ENCODE assay signal across 27 mouse cellular contexts in the genomic region with DNA sequence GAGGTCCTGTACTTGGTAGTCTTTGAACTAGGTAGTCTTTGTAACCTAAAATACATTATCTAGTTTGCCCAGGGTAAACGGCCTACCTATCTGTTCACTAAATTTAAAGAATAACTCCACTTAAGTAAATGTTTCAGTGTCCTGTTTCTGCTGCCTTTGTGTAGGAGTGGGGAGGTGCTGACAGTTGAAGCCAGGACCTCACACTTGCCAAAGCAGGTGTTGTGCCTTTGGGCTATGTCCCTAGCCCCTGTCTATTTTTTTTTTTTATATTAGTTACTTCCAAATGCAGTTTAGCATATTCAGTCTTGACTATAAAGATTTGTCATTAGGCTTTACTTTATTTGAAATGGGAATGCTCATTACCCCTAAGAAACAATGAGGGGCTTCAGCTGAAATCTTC.
"Had no signal": no experiment of that assay in that cellular context is flagged by ENCODE, and none has a peak within 500 bp of the region (broad histone marks: within the 10 kb centered on the region; RNA-seq: fewer than 3 reads in every experiment).

No protein-coding gene starts in this region.

- H3K27me3 ChIP-seq: limb, embryonic 12.5 days; limb, embryonic 13.5 days; limb, embryonic 15.5 days; liver, embryonic 12.5 days; liver, embryonic 13.5 days; liver, embryonic 15.5 days; lung, embryonic 15.5 days; megakaryocyte, embryonic 14.5 days; midbrain, embryonic 12.5 days; midbrain, embryonic 13.5 days; midbrain, embryonic 15.5 days; neural tube, embryonic 12.5 days had no signal

- H3K4me2 ChIP-seq: limb, embryonic 12.5 days; limb, embryonic 13.5 days; limb, embryonic 15.5 days; liver, embryonic 11.5 days; liver, embryonic 12.5 days; liver, embryonic 13.5 days; liver, embryonic 15.5 days; lung, embryonic 14.5 days; lung, embryonic 15.5 days; midbrain, embryonic 11.5 days; midbrain, embryonic 12.5 days; midbrain, embryonic 13.5 days; midbrain, embryonic 15.5 days; neural tube, embryonic 12.5 days had no signal

- H3K4me3 ChIP-seq: limb, embryonic 10.5 days; limb, embryonic 12.5 days; limb, embryonic 13.5 days; limb, embryonic 15.5 days; liver, embryonic 12.5 days; liver, embryonic 13.5 days; liver, embryonic 15.5 days; lung, embryonic 15.5 days; megakaryocyte, embryonic 14.5 days; midbrain, embryonic 10.5 days; midbrain, embryonic 12.5 days; midbrain, embryonic 13.5 days; midbrain, embryonic 15.5 days; neural tube, embryonic 12.5 days had no signal

- DNase-seq: left cerebral cortex, postnatal 4 days; liver; liver, embryonic 13.5 days; liver, postnatal 0 days; lung, adult 18-20 months; lung, adult 2 months; lung, embryonic 14.5 days; lung, postnatal 10 days; lung, postnatal 14 days; lung, postnatal 36 days; lung, postnatal 4 days; midbrain, embryonic 14.5 days had no signal

- H3K36me3 ChIP-seq: liver, embryonic 13.5 days; midbrain, embryonic 12.5 days; midbrain, embryonic 15.5 days had no signal
